Mouse (Mus musculus) ES-E14 (cell line): Measurements from ENCODE around the gene Mex3b.

ENCODE experiments used
- CHD2 ChIP-seq: IDR thresholded peaks from 2 replicates; pipeline ENCODE4 v1.6.1; 2014; ENCODE audit warnings: mild to moderate bottlenecking, low read depth, low read length, inconsistent platforms
- ZNF384 ChIP-seq: IDR thresholded peaks from 2 replicates; pipeline ENCODE4 v1.6.1; 2012; ENCODE audit warnings: low read depth, low read length, inconsistent platforms

- TF ChIP-seq CHD2, result no peak
- no peak for TF ChIP-seq ZNF384
Observed at GRCm38 (mm10) chr7:82907081-82907480, 39.9 kb downstream of the Mex3b start.
